Mouse (Mus musculus) intestine, postnatal 0 days (tissue): Measurements from ENCODE around the gene Sh3bp5. TPM values are rescaled to one million over a fixed set of nuclear protein-coding genes. Genes with fewer than 3 reads are reported as not detected.

ENCODE experiments used
- ATAC-seq: fragments of 200-750 bp; cut with Nextera tagmentation; 2 replicates; pipeline ENCODE4 v1.8.0; 2017; ENCODE audit warnings: mild to moderate bottlenecking, moderate TSS enrichment, moderate library complexity
- H3K27ac ChIP-seq: fragments of 300-500 bp; sonication (generic); 2 replicates; pipeline ENCODE4 v1.5.1; 2014; ENCODE audit warnings: mild to moderate bottlenecking, low read depth, low read length, moderate library complexity
- H3K27me3 ChIP-seq: fragments of 300-500 bp; sonication (generic); replicated peaks from 2 replicates; pipeline ENCODE4 v1.6.1; 2014; ENCODE audit warnings: low read length, mixed read lengths; ENCODE audit not compliant: control insufficient read depth, insufficient read depth
- H3K36me3 ChIP-seq: fragments of 300-500 bp; sonication (generic); 2 replicates; pipeline ENCODE4 v1.6.1; 2014; ENCODE audit warnings: mild to moderate bottlenecking, moderate library complexity; ENCODE audit not compliant: control insufficient read depth, insufficient read depth
- H3K4me1 ChIP-seq: fragments of 300-500 bp; sonication (generic); replicated peaks from 2 replicates; pipeline ENCODE4 v1.6.1; 2014; ENCODE audit warnings: antibody characterized with exemption, low read length, mixed read lengths; ENCODE audit not compliant: control insufficient read depth, insufficient read depth
- H3K4me2 ChIP-seq: fragments of 300-500 bp; sonication (generic); replicated peaks from 2 replicates; pipeline ENCODE4 v1.6.1; 2014; ENCODE audit warnings: low read depth, mild to moderate bottlenecking, moderate library complexity
- H3K4me3 ChIP-seq: fragments of 300-500 bp; sonication (generic); 2 replicates; pipeline ENCODE4 v1.5.1; 2014; ENCODE audit warnings: low read depth, low read length
- H3K9ac ChIP-seq: fragments of 300-500 bp; sonication (generic); 2 replicates; pipeline ENCODE4 v1.6.1; 2014; ENCODE audit warnings: mild to moderate bottlenecking, low read depth, low read length
- H3K9me3 ChIP-seq: fragments of 300-500 bp; sonication (generic); 2 replicates; pipeline ENCODE4 v1.6.1; 2016; ENCODE audit warnings: mixed run types; ENCODE audit not compliant: control insufficient read depth
- CTCF ChIP-seq: sonication (generic); IDR thresholded peaks from 2 replicates; pipeline ENCODE4 v1.5.1; 2016; ENCODE audit warnings: low read depth, mild to moderate bottlenecking, control low read depth, antibody characterized with exemption, moderate library complexity
- WGBS: fragments of 180-500 bp; shearing (Covaris S2); extraction: QIAGEN DNeasy Blood & Tissue Kit; methylation state at CpG from one replicate; pipeline ENCODE4 v1.1.7; 2014; 5-methylcytosine and 5-hydroxymethylcytosine counted together
- polyA plus RNA-seq: library from polyadenylated mRNA; unstranded; fragments of >200 nt; fragmentation: Nextera tagmentation; extraction: Ambion mirVana; gene quantifications from 2 replicates; pipeline ENCODE4 v1.2.1, GENCODE M21; 2015

The Sh3bp5 gene
- polyA plus RNA-seq, 1 experiment from 2014 or later = 12.4 TPM

GRCm38 (mm10) chr14:31448994-31449393, 13.1 kb upstream of the Sh3bp5 start:
- no peak for ATAC-seq

DNA sequence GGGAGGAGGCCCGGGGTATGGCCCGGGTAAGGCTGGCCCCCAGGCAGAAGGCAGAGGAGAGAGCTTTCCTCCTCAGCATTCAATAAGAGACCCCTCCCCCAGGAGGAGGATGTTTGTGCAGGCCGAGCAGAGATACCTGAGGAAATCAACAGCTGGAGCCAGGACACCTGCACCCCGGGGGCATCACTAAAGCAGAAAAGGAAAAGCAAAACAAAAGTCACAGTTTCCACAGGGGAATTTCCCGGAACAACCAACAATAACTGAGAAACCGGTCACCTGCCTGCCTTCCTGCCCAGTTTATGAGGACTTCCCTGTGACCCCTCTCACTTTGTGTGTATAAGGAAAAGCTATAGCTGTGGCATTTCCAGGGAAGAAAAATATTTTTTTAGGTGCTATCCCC, 7.7 kb upstream of the Sh3bp5 start:
- TF ChIP-seq CTCF = no peak
- no peaks in the 10 kb centered on the region for H3K27me3 ChIP-seq
- H3K9me3 ChIP-seq = no peaks in the 10 kb centered on the region
- H3K4me2 ChIP-seq = no peak overlapping the region
- H3K4me1 ChIP-seq = no peaks in the 10 kb centered on the region
- no peak overlapping the region for H3K27ac ChIP-seq
- no peaks in the 10 kb centered on the region for H3K36me3 ChIP-seq
- no peak overlapping the region for H3K4me3 ChIP-seq
- WGBS = 55% methylated on average over 6 of the region's 6 CpGs
- H3K9ac ChIP-seq = no peak overlapping the region
- no peak for ATAC-seq

More at GRCm38 (mm10) chr14:31448994-31449393, 13.1 kb upstream of the Sh3bp5 start:
- Histone ChIP-seq H3K4me2 (no peak overlapping the region), H3K9me3 (no peaks in the 10 kb centered on the region), H3K27me3 (no peaks in the 10 kb centered on the region), H3K4me3 (no peak overlapping the region), H3K9ac (no peak overlapping the region), H3K36me3 (no peaks in the 10 kb centered on the region), H3K27ac (no peak overlapping the region), H3K4me1 (no peaks in the 10 kb centered on the region)
- no peak for TF ChIP-seq CTCF
- WGBS = 47% methylated on average over 5 of the region's 5 CpGs

GRCm38 (mm10) chr14:31440725-31441124, 4.8 kb upstream of the Sh3bp5 start:
- no peaks in the 10 kb centered on the region for H3K9me3 ChIP-seq
- no peak overlapping the region for H3K4me3 ChIP-seq
- 80% methylated on average over 6 of the region's 6 CpGs for WGBS
- H3K27me3 ChIP-seq = no peaks in the 10 kb centered on the region
- no peaks in the 10 kb centered on the region for H3K4me1 ChIP-seq
- H3K27ac ChIP-seq = no peak overlapping the region
- H3K36me3 ChIP-seq = no peaks in the 10 kb centered on the region
- H3K4me2 ChIP-seq = no peak overlapping the region
- TF ChIP-seq CTCF = no peak
- no peak overlapping the region for H3K9ac ChIP-seq
- no peak for ATAC-seq

GRCm38 (mm10) chr14:31440230-31440629, 4.4 kb upstream of the Sh3bp5 start:
- Histone ChIP-seq H3K9ac (no peak overlapping the region), H3K9me3 (no peaks in the 10 kb centered on the region), H3K4me3 (no peak overlapping the region), H3K27me3 (no peaks in the 10 kb centered on the region), H3K4me1 (no peaks in the 10 kb centered on the region), H3K36me3 (no peaks in the 10 kb centered on the region), H3K4me2 (no peak overlapping the region), H3K27ac (no peak overlapping the region)
- no peak for ATAC-seq
- WGBS = 18% methylated on average over 3 of the region's 3 CpGs
- peak; percentile 47 for TF ChIP-seq CTCF

- Histone ChIP-seq H3K27me3 (no peaks in the 10 kb centered on the region), H3K4me1 (no peaks in the 10 kb centered on the region), H3K4me2 (no peak overlapping the region), H3K9ac (no peak overlapping the region), H3K4me3 (no peak overlapping the region), H3K36me3 (no peaks in the 10 kb centered on the region), H3K27ac (no peak overlapping the region), H3K9me3 (no peaks in the 10 kb centered on the region)
- 71% methylated on average over 11 of the region's 11 CpGs for WGBS
- TF ChIP-seq CTCF = no peak
- no peak for ATAC-seq
Measured at GRCm38 (mm10) chr14:31439279-31439678, 3.4 kb upstream of the Sh3bp5 start.

- Histone ChIP-seq H3K9ac (no peak overlapping the region), H3K4me1 (no peaks in the 10 kb centered on the region), H3K4me2 (no peak overlapping the region), H3K4me3 (no peak overlapping the region), H3K27me3 (no peaks in the 10 kb centered on the region), H3K27ac (no peak overlapping the region), H3K9me3 (no peaks in the 10 kb centered on the region), H3K36me3 (no peaks in the 10 kb centered on the region)
- ATAC-seq = no peak
- no peak for TF ChIP-seq CTCF
- WGBS = 76% methylated on average over 8 of the region's 8 CpGs
Measured at GRCm38 (mm10) chr14:31437826-31438529, 2.1 kb upstream of the Sh3bp5 start.
